Mouse (Mus musculus): ENCODE measurements around the gene Olfr824. TPM values are rescaled to one million over a fixed set of nuclear protein-coding genes. Genes with fewer than 3 reads are reported as not detected.

Olfr824 gene
- not detected in 4 replicates for total RNA-seq (2023; ENCODE audit: inconsistent age)

GRCm38 (mm10) chr10:130129900-130130299 lies at the start of gene Olfr824:
Gene Olfr824, minus strand, starts transcription at chr10:130130000.

GRCm38 (mm10) chr10:130166666-130167065 lies 36.9 kb upstream of the Olfr824 start, which contains the start of gene Olfr825:
Gene Olfr825, minus strand, starts transcription at chr10:130166766.

DNA sequence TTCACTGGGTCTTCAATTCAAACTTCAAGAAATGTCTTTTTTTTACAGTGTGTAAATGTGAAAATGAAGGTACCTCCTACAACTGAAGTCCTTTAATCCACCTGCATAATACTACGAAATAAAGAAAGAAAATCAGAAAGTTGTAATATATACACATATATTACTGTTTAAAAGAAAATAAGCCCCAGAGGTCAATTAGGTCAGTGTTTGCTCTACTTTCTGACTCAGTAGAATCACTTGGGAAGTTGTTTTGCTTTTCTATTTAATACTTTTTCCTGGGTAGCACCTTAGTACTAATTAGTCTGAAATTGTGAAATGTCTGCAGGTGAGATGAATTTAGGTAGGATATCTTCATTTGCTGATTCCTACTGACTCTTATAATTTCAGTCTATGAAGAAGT lies 14.5 kb downstream of the Olfr824 start, which contains the start of gene Olfr823:
Olfr823 (minus strand) TSS at position 101 of the 400 bp plus-strand sequence.

Other genes with a start within 250 kb of the Olfr824 start
- gene Olfr815, start 224.1 kb downstream of the Olfr824 start, total RNA-seq (2023; ENCODE audit: inconsistent age): not detected in 4 replicates
- gene Olfr816, start 214.4 kb downstream of the Olfr824 start, total RNA-seq (2023; ENCODE audit: inconsistent age): not detected in 4 replicates
- not detected in 4 replicates for gene Olfr818, start 180.9 kb downstream of the Olfr824 start, total RNA-seq (2023; ENCODE audit: inconsistent age)
- gene Olfr819, start 162.7 kb downstream of the Olfr824 start, total RNA-seq (2023; ENCODE audit: inconsistent age): not detected in 4 replicates
- not detected in 4 replicates for gene Olfr247, start 153.9 kb downstream of the Olfr824 start, total RNA-seq (2023; ENCODE audit: inconsistent age)
- not detected in 4 replicates for gene Gm10310, start 144.9 kb downstream of the Olfr824 start, total RNA-seq (2023; ENCODE audit: inconsistent age)
- not detected in 4 replicates for gene Olfr820, start 117.4 kb downstream of the Olfr824 start, total RNA-seq (2023; ENCODE audit: inconsistent age)
- gene Olfr821, start 99.7 kb downstream of the Olfr824 start, total RNA-seq (2023; ENCODE audit: inconsistent age): not detected in 4 replicates
- gene Olfr822, start 58.8 kb downstream of the Olfr824 start, total RNA-seq (2023; ENCODE audit: inconsistent age): not detected in 4 replicates
- gene Olfr823, start 14.6 kb downstream of the Olfr824 start, total RNA-seq (2023; ENCODE audit: inconsistent age): not detected in 4 replicates
- gene Olfr825, start 36.8 kb upstream of the Olfr824 start, total RNA-seq (2023; ENCODE audit: inconsistent age): not detected in 4 replicates
- not detected in 4 replicates for gene Olfr826, start 54.2 kb upstream of the Olfr824 start, total RNA-seq (2023; ENCODE audit: inconsistent age)
- not detected in 4 replicates for gene Olfr827, start 84.4 kb upstream of the Olfr824 start, total RNA-seq (2023; ENCODE audit: inconsistent age)
- gene Neurod4, start 150.2 kb upstream of the Olfr824 start, total RNA-seq (2023; ENCODE audit: inconsistent age): 0.15 to 0.29 TPM (median 0.18 TPM) in 4 replicates
- gene Tespa1, start 192.9 kb upstream of the Olfr824 start, total RNA-seq (2023; ENCODE audit: inconsistent age): 70.4 to 81.9 TPM (median 78.9 TPM) in 4 replicates